Mouse (Mus musculus): ENCODE data around the gene Arl13b. TPM values are rescaled to one million over a fixed set of nuclear protein-coding genes. Genes with fewer than 3 reads are reported as not detected.

The Arl13b gene
- total and polyA plus RNA-seq, 3 experiments = 9.3 to 14.5 (median 10.9) TPM

- dilution Hi-C loops (cut with MboI; ENCODE audit: extremely low pct_ligation_motif_present, extremely low pct_unique_long_range_greater_than_20kb, low sequenced_read_pairs) (no loop called here), in situ Hi-C loops (cut with MboI; ENCODE audit: low pct_ligation_motif_present, low pct_unique_long_range_greater_than_20kb, low sequenced_read_pairs) (no loop called here)
- no peak for DNase-seq (ENCODE audit: extremely low read depth)
- H3K36me3 ChIP-seq (replicated peaks in 1 of 2; ENCODE audit: control insufficient read depth in 1 of 2, insufficient read depth in 1 of 2, low read length in 1 of 2) = no peaks in the 10 kb centered on the region
- TF ChIP-seq ZC3H11A (IDR thresholded peaks at IDR 0.05; ENCODE audit: low read depth, low read length) = no peak
- no peak for TF ChIP-seq ZKSCAN1 (IDR thresholded peaks at IDR 0.05; ENCODE audit: borderline replicate concordance, low read depth, low read length)
- no peak for TF ChIP-seq MAX (IDR thresholded peaks at IDR 0.05; ENCODE audit: low read length)
- no peak for TF ChIP-seq JUND (conservative IDR thresholded peaks at IDR 0.05; ENCODE audit: low read depth, low read length)
- TF ChIP-seq TCF12 (IDR thresholded peaks at IDR 0.05; ENCODE audit: low read depth, low read length) = no peak
- no peak for TF ChIP-seq USF2 (conservative IDR thresholded peaks at IDR 0.05; ENCODE audit: low read depth, low read length)
- no peak for TF ChIP-seq JUN (IDR thresholded peaks at IDR 0.05; ENCODE audit: insufficient read depth, low read depth, low read length)
- no peak for TF ChIP-seq PAX5 (IDR thresholded peaks at IDR 0.05; ENCODE audit: low read length)
- TF ChIP-seq EP300 (IDR thresholded peaks at IDR 0.05; ENCODE audit: low read length) = no peak
- no peak for TF ChIP-seq NELFE (IDR thresholded peaks at IDR 0.05; ENCODE audit: low read depth, low read length)
- no peak for TF ChIP-seq HCFC1 (IDR thresholded peaks at IDR 0.05; ENCODE audit: low read depth, low read length)
- no peaks in the 10 kb centered on the region for H3K27me3 ChIP-seq (replicated peaks)
- H3K9ac ChIP-seq (ENCODE audit: insufficient read depth, low read depth) = no peak overlapping the region
- no peaks in the 10 kb centered on the region for H3K9me3 ChIP-seq (replicated peaks; ENCODE audit: low read length)
- no peak overlapping the region for H3K4me2 ChIP-seq (ENCODE audit: insufficient read depth, low read depth, poor library complexity, severe bottlenecking)
- no peaks in the 10 kb centered on the region for H3K4me1 ChIP-seq (ENCODE audit: control insufficient read depth in 1 of 2, insufficient read depth in 2 of 2)
- no peak overlapping the region for H3K4me3 ChIP-seq (replicated peaks in 1 of 3; ENCODE audit: low read depth in 2 of 3, low read length in 2 of 3, poor library complexity in 1 of 3)
- H3K79me2 ChIP-seq (replicated peaks; ENCODE audit: control insufficient read depth, extremely low read depth, insufficient read depth, poor library complexity, severe bottlenecking) = no peaks in the 10 kb centered on the region
- H3K27ac ChIP-seq (ENCODE audit: insufficient read depth, low read depth) = no peak overlapping the region
Observed at GRCm38 (mm10) chr16:62872688-62873117, 25.9 kb upstream of the Arl13b start.

- Histone ChIP-seq H3K9me3 (replicated peaks; ENCODE audit: low read length) (no peaks in the 10 kb centered on the region), H3K36me3 (replicated peaks in 1 of 2; ENCODE audit: control insufficient read depth in 1 of 2, insufficient read depth in 1 of 2, low read length in 1 of 2) (no peaks in the 10 kb centered on the region), H3K79me2 (replicated peaks; ENCODE audit: control insufficient read depth, extremely low read depth, insufficient read depth, poor library complexity, severe bottlenecking) (no peaks in the 10 kb centered on the region), H3K27ac (ENCODE audit: insufficient read depth, low read depth) (peak overlapping the region; percentile 20; the same call in 1 of the 2 replicates), H3K27me3 (replicated peaks) (no peaks in the 10 kb centered on the region), H3K4me3 (replicated peaks in 1 of 3; ENCODE audit: low read depth in 2 of 3, low read length in 2 of 3, poor library complexity in 1 of 3) (peak overlapping the region in 1 of 3 experiments; percentile 13), H3K9ac (ENCODE audit: insufficient read depth, low read depth) (peak overlapping the region; percentile 86), H3K4me1 (ENCODE audit: control insufficient read depth in 1 of 2, insufficient read depth in 2 of 2) (peaks cover 0 to 11% of the 10 kb centered on the region in 2 experiments; a peak in 1 of 4 replicates), H3K4me2 (ENCODE audit: insufficient read depth, low read depth, poor library complexity, severe bottlenecking) (peak overlapping the region; percentile 86)
- TF ChIP-seq CHD1 (IDR thresholded peaks at IDR 0.05; ENCODE audit: low read depth, low read length) (peak; percentile 92), ZC3H11A (IDR thresholded peaks at IDR 0.05; ENCODE audit: low read depth, low read length) (no peak), EP300 (IDR thresholded peaks at IDR 0.05; ENCODE audit: low read length) (0 out of 2 replicates have a peak, but pooled peaks have one; percentile 38), IRF4 (IDR thresholded peaks at IDR 0.05; ENCODE audit: low read depth, low read length) (no peak), CHD2 (IDR thresholded peaks at IDR 0.05; ENCODE audit: low read length) (no peak)
- no peak for DNase-seq (ENCODE audit: extremely low read depth)
- in situ Hi-C loops (cut with MboI; ENCODE audit: low pct_ligation_motif_present, low pct_unique_long_range_greater_than_20kb, low sequenced_read_pairs) (no loop called here), dilution Hi-C loops (cut with MboI; ENCODE audit: extremely low pct_ligation_motif_present, extremely low pct_unique_long_range_greater_than_20kb, low sequenced_read_pairs) (no loop called here)
Observed at GRCm38 (mm10) chr16:62861455-62861854, 14.6 kb upstream of the Arl13b start.

GRCm38 (mm10) chr16:62860140-62860539 lies 13.3 kb upstream of the Arl13b start:
- Histone ChIP-seq H3K4me2 (ENCODE audit: insufficient read depth, low read depth, poor library complexity, severe bottlenecking) (no peak overlapping the region), H3K4me3 (replicated peaks in 1 of 3; ENCODE audit: low read depth in 2 of 3, low read length in 2 of 3, poor library complexity in 1 of 3) (no peak overlapping the region), H3K27ac (ENCODE audit: insufficient read depth, low read depth) (no peak overlapping the region), H3K27me3 (replicated peaks) (no peaks in the 10 kb centered on the region), H3K9me3 (replicated peaks; ENCODE audit: low read length) (no peaks in the 10 kb centered on the region), H3K9ac (ENCODE audit: insufficient read depth, low read depth) (no peak overlapping the region), H3K4me1 (ENCODE audit: control insufficient read depth in 1 of 2, insufficient read depth in 2 of 2) (peaks cover 0 to 16% of the 10 kb centered on the region in 2 experiments; a peak in 2 of 4 replicates), H3K36me3 (replicated peaks in 1 of 2; ENCODE audit: control insufficient read depth in 1 of 2, insufficient read depth in 1 of 2, low read length in 1 of 2) (no peaks in the 10 kb centered on the region), H3K79me2 (replicated peaks; ENCODE audit: control insufficient read depth, extremely low read depth, insufficient read depth, poor library complexity, severe bottlenecking) (no peaks in the 10 kb centered on the region)
- dilution Hi-C loops (cut with MboI; ENCODE audit: extremely low pct_ligation_motif_present, extremely low pct_unique_long_range_greater_than_20kb, low sequenced_read_pairs) (no loop called here), in situ Hi-C loops (cut with MboI; ENCODE audit: low pct_ligation_motif_present, low pct_unique_long_range_greater_than_20kb, low sequenced_read_pairs) (no loop called here)
- TF ChIP-seq USF1 (IDR thresholded peaks at IDR 0.05; ENCODE audit: low read depth, low read length) (no peak), SIN3A (IDR thresholded peaks at IDR 0.05; ENCODE audit: low read length) (no peak), CHD1 (IDR thresholded peaks at IDR 0.05; ENCODE audit: low read depth, low read length) (no peak), NRF1 (IDR thresholded peaks at IDR 0.05; ENCODE audit: low read depth, low read length) (no peak), POLR2A (IDR thresholded peaks at IDR 0.05; ENCODE audit: low read depth, low read length) (no peak), ZKSCAN1 (IDR thresholded peaks at IDR 0.05; ENCODE audit: borderline replicate concordance, low read depth, low read length) (no peak), ETS1 (conservative IDR thresholded peaks at IDR 0.05; ENCODE audit: low read depth, low read length) (no peak), POLR2AphosphoS2 (IDR thresholded peaks at IDR 0.05; ENCODE audit: low read depth, low read length) (no peak), ELF1 (IDR thresholded peaks at IDR 0.05; ENCODE audit: low read depth, low read length) (no peak), MEF2A (IDR thresholded peaks at IDR 0.05; ENCODE audit: borderline replicate concordance, low read depth, low read length) (no peak)
- no peak for DNase-seq (ENCODE audit: extremely low read depth)

All from CH12.LX (cell line).